Mouse (Mus musculus) liver, adult (tissue): ENCODE data around the gene Olfr622.

Experiments used
- GATA4 ChIP-seq: IDR thresholded peaks from 2 replicates; pipeline ENCODE4 v1.6.1; 2014; ENCODE audit warnings: mild to moderate bottlenecking, low read length; ENCODE audit not compliant: insufficient replicate concordance

The Olfr622 gene

DNA sequence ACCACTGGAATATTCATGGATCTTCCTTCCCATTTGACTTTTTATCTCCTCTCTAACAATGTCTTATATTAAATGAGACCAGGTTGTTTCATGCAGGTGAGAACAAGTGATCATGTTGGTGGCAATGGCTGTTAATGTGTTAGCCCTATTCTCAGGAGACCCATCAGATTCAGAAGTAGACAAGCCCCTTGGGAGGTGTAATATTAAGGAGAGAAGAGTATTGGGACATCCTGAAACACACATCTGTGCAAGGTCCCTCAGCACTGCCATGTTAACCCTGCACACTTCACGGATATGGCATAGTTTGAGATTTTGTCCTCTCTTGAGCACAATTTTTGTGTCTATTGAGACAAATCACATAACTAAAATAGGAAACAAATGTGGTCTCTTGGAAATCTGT is at the start of gene Olfr622:
Gene Olfr622 (minus strand): TSS at position 101 of the 400 bp plus-strand sequence.
- TF ChIP-seq GATA4 = no peak

DNA sequence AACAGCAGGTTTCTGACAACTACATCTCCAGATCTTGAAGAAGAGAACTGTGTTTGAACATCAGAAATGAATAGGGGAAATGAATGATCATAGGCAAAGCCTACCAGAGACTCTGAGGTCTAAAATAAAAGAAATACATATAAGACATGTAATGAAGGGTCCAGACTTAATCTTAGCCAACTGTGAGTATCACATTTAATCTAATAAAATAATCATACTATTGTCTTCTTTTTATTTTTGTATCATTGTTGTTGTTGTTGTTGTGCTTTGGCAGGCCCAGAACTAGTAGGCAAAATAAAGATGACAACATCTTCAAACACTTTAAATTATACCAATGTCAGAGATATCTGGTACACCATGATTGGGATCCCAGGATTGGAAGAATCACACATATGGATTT is 39.9 kb upstream of the Olfr622 start, which contains the start of gene Olfr625-ps1:
Gene Olfr625-ps1 (plus strand): TSS at position 301 of the 400 bp plus-strand sequence.
- no peak for TF ChIP-seq GATA4

DNA sequence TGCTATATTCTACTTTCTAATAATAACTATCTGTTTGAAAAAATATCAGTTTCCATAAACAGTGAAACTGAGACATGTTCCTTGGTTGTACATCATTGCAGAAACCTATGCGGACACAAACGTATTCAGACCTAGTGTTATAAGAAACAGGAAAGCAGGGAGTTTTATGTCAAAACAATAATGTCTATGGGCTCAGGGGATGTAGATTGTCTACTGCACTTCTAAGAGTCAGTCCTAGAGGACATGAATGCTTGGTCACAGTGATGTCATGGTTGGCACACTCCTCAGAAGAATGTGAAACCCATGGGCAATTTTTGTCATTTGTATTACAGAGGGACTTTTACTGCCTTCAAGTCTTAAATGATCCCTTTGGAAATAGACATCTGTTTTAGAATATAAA is 28.6 kb upstream of the Olfr622 start, which contains the start of gene Olfr624:
Gene Olfr624 (minus strand): TSS at position 101 of the 400 bp plus-strand sequence.
- TF ChIP-seq GATA4 = no peak

GRCm38 (mm10) chr7:103663598-103663997 is 21.1 kb upstream of the Olfr622 start, which contains the start of gene Olfr623:
Olfr623 (minus strand) TSS chr7:103663698.
- no peak for TF ChIP-seq GATA4

GRCm38 (mm10) chr7:103644070-103644469 is 1.6 kb upstream of the Olfr622 start:
- no peak for TF ChIP-seq GATA4

DNA sequence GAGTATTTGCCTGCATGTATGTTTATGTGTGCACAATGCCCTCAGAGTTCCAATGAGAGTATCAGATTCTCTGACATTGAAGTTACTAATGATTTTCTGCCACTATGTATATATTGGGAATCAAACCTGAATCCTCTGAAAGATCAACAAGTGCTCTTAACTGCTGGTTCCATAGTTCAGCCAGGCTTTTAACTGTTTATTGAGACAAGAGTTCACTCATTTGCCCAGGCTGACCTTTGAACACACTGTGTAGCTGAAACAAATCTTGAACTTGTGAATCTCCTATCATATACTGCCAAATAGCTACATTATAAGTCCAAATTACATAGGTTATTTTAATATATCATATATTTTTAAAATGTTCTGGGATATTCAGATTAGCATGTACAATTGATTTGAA is 5.7 kb downstream of the Olfr622 start:
- TF ChIP-seq GATA4 = no peak

DNA sequence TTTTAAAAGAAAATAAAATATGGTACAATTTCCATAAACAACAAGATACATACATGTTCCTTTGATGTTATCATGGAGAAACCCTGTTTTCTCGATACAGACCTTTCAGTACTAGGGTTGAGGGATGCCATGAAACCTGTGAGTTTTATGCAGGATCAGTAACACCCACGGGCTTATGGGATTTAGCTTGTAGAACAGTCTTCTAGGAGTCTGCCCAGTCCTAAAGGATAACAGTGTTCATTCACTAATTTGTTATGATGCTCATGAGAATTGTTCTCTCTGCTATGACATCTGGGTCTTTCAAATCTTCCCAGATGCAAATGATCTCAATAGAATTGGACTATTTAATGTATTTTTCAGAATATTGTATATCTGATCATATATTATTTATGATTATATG is 30.1 kb downstream of the Olfr622 start, which contains the start of gene Olfr620:
Gene Olfr620 (minus strand): TSS at position 101 of the 400 bp plus-strand sequence.
- no peak for TF ChIP-seq GATA4

DNA sequence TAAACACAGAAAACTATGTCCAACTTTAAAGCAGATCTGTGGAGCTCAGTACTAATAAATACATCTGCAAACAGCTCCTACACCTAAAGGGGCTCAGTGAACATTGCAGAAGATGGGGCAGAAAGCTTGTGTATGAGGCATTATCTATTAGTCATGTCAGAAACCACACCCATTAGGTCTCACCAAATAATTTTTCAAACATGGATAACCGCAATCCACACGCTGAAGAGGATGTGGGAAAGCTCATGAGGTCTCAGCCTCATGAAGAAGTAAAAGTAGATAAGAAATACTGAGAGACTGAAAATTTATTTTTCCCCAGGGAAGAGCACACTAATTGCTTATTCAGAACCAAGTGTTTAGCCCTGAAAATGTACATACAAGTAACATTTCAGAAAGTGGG is 35.1 kb downstream of the Olfr622 start:
- TF ChIP-seq GATA4 = no peak

DNA sequence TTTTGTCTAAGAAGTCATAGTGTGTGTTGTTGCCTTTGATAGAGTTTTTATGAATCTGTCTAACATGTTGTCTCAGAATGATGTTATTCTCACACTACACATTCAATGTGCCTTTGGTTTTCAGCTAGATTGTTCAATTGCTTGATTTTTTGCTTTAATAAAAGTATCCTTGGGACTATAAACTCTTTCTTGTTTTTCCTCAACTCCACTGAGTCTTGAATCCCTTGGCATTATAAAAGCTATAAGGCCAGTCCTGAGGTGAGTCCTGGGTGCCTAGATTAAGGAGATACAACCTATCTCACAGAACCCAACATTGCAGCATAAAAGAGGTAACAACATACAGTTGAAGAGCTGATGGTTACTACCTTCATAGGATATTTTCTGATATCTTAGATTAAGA is 42.2 kb downstream of the Olfr622 start, which contains the start of gene Olfr619:
Gene Olfr619 (plus strand): TSS at position 301 of the 400 bp plus-strand sequence.
- no peak for TF ChIP-seq GATA4

GRCm38 (mm10) chr7:103589803-103590202 is 52.7 kb downstream of the Olfr622 start, which contains the start of gene Olfr618:
Olfr618 (plus strand) TSS chr7:103590103.
- TF ChIP-seq GATA4 = no peak
